Mouse (Mus musculus) liver, embryonic 14.5 days (tissue): Measurements from ENCODE around the gene Alg13.

Source experiments
- CTCF ChIP-seq: IDR thresholded peaks from 2 replicates; pipeline ENCODE4 v1.5.1; 2016; ENCODE audit warnings: antibody characterized with exemption, low read depth, control low read depth
- EP300 ChIP-seq: IDR thresholded peaks from 2 replicates; pipeline ENCODE4 v1.6.1; 2016; ENCODE audit warnings: antibody characterized with exemption, low read depth

DNA sequence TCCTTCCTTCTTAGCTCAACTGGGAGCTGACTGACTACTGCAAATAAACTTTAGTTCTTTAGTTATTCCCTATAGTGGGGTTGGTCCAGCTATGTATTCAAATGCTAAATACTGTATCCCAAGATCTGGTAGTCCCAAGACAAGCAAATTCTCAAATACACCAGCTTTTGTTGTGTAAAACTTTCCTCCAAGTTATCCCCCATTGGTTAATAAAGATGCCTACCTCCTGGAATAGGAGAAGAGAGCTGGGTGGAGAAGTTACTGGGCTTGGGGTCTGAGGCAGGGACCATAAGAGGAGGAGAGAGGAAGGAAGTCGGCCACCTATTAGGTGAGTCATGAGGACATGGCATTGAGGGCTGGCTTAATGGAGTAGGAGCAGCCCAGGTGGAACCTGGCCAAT lies 49.0 kb upstream of the Alg13 start:
- TF ChIP-seq CTCF (no peak), EP300 (no peak)
